ENCODE assay signal across 17 mouse cellular contexts in the genomic region with DNA sequence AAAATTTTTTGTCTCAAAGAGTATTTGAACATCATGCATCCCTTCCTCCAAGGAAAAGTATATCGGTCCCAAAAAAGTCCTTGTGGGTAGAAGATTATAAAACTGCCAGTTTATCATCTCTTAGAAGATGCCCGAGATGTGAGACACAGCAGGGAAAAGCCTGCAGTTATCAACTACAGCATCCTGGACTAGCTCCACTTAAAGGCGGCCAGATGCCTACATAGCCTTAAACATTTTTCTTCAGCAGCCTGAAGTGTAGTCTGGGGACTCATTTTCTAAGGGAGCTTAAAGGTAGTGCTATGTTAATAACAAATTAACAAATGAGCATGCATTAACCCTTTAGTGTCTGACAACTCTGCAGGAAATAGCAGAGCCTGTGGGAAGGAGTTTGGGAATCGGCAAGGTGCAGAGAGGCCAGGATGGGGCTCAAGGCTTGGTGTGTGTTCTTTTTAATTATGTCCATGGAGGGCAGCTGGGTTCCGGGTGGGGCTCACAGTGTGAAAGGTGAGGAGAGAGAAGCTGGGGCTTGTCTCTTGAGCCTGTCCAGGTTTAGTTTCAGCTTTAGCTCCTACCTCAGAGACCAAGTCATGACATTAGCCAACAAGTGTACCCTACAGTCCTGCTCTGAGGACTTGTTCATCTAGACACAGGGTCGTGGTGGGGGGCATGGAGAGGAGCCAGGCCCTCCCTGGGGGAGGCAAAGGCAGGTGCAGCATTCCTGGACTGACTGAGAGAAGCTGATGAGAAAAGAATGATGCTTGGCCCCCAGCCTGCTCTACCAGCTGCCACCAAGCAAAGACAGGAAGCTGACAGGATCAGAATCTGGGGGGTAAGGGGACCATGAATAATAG.
DNase-seq lines count a peak whose midpoint lies in the region; ATAC-seq and TF ChIP-seq lines count a peak whose summit lies in the region.
"Had no signal": no experiment of that assay in that cellular context is flagged by ENCODE, and none has a peak within 500 bp of the region (broad histone marks: within the 10 kb centered on the region; RNA-seq: fewer than 3 reads in every experiment).

No protein-coding gene starts in this region.

- 0 out of 2 replicates have a peak, but pooled peaks have one; percentile 24 for ATAC-seq in hindbrain, postnatal 0 days
- ATAC-seq in hindbrain, embryonic 12.5 days (ENCODE audit: low FRiP score): no peak
- ATAC-seq in embryonic facial prominence, embryonic 14.5 days (ENCODE audit: low read depth): peak; percentile 26; the same call in 1 of the 2 replicates
- ATAC-seq: forebrain, embryonic 15.5 days; inflammation-experienced regulatory T-cells, adult 6 months; intestine, postnatal 0 days had no signal

- no peak overlapping the region for H3K9ac ChIP-seq in hindbrain, postnatal 0 days (replicated peaks; ENCODE audit: low read length)
- no peak overlapping the region for H3K9ac ChIP-seq in hindbrain, embryonic 12.5 days
- no peak overlapping the region for H3K9ac ChIP-seq in embryonic facial prominence, embryonic 14.5 days (ENCODE audit: low read depth, low read length)
- H3K9ac ChIP-seq: forebrain, embryonic 15.5 days; heart, embryonic 13.5 days; hindbrain, embryonic 15.5 days had no signal

- no peaks in the 10 kb centered on the region for H3K36me3 ChIP-seq in hindbrain, postnatal 0 days (ENCODE audit: insufficient read depth, low read length)
- H3K36me3 ChIP-seq in hindbrain, embryonic 12.5 days: no peaks in the 10 kb centered on the region
- H3K36me3 ChIP-seq in embryonic facial prominence, embryonic 10.5 days (replicated peaks): peaks cover 8% of the 10 kb centered on the region
- peaks cover 52% of the 10 kb centered on the region for H3K36me3 ChIP-seq in embryonic facial prominence, embryonic 14.5 days (ENCODE audit: control insufficient read depth, insufficient read depth, low read length)
- no peaks in the 10 kb centered on the region for H3K36me3 ChIP-seq in kidney, adult 2 months (ENCODE audit: control insufficient read depth, insufficient read depth, low read length)
- H3K36me3 ChIP-seq: forebrain, embryonic 15.5 days; hindbrain, embryonic 15.5 days had no signal

- no peak for TF ChIP-seq CTCF in hindbrain, postnatal 0 days (IDR thresholded peaks at IDR 0.05; ENCODE audit: low read depth)
- no peak for TF ChIP-seq CTCF in kidney, adult 2 months (conservative IDR thresholded peaks at IDR 0.05; ENCODE audit: insufficient read depth, insufficient read length, low read depth, low read length)

- peak; percentile 5 to 20 for DNase-seq in cerebellum, postnatal 14 days
- no peak for DNase-seq in cerebellum, adult 9-10 months
- DNase-seq in hindbrain, postnatal 0 days (ENCODE audit: low spot score): no peak
- peak; percentile 68 for DNase-seq in embryonic facial prominence, embryonic 10.5 days (ENCODE audit: low spot score)
- peak; percentile 35 for DNase-seq in embryonic facial prominence, embryonic 14.5 days (ENCODE audit: low spot score)
- DNase-seq in kidney, adult 2 months: no peak
- DNase-seq in thymus, postnatal 0 days (ENCODE audit: low spot score): no peak
- DNase-seq: adrenal gland, postnatal 10 days; cerebellum, adult 18-20 months; gastrocnemius, postnatal 25 days; heart, postnatal 4 days had no signal

- H3K27me3 ChIP-seq in hindbrain, postnatal 0 days (ENCODE audit: insufficient read depth, low read length): no peaks in the 10 kb centered on the region
- no peaks in the 10 kb centered on the region for H3K27me3 ChIP-seq in hindbrain, embryonic 12.5 days
- peaks cover 12% of the 10 kb centered on the region; the same call in 1 of the 2 replicates for H3K27me3 ChIP-seq in embryonic facial prominence, embryonic 10.5 days (replicated peaks; ENCODE audit: low read depth, poor library complexity, severe bottlenecking)
- no peaks in the 10 kb centered on the region for H3K27me3 ChIP-seq in embryonic facial prominence, embryonic 14.5 days (replicated peaks; ENCODE audit: control insufficient read depth, insufficient read depth, low read length)
- H3K27me3 ChIP-seq in kidney, adult 2 months (replicated peaks; ENCODE audit: control insufficient read depth, insufficient read depth, low read length): no peaks in the 10 kb centered on the region; the same call in 1 of the 2 replicates
- H3K27me3 ChIP-seq: forebrain, embryonic 15.5 days; heart, embryonic 13.5 days; hindbrain, embryonic 15.5 days had no signal

- H3K4me2 ChIP-seq in hindbrain, postnatal 0 days (ENCODE audit: low read depth, low read length): no peak overlapping the region
- no peak overlapping the region for H3K4me2 ChIP-seq in hindbrain, embryonic 12.5 days (replicated peaks)
- H3K4me2 ChIP-seq in embryonic facial prominence, embryonic 14.5 days (ENCODE audit: low read depth, low read length): no peak overlapping the region
- H3K4me2 ChIP-seq: forebrain, embryonic 15.5 days; heart, embryonic 13.5 days; hindbrain, embryonic 15.5 days had no signal

- no peak overlapping the region for H3K27ac ChIP-seq in hindbrain, postnatal 0 days
- no peak overlapping the region for H3K27ac ChIP-seq in hindbrain, embryonic 12.5 days
- H3K27ac ChIP-seq in embryonic facial prominence, embryonic 10.5 days (replicated peaks): peak overlapping the region; percentile 48
- no peak overlapping the region for H3K27ac ChIP-seq in embryonic facial prominence, embryonic 14.5 days (replicated peaks; ENCODE audit: low read depth, low read length)
- no peak overlapping the region for H3K27ac ChIP-seq in kidney, adult 2 months (ENCODE audit: insufficient read depth, low read depth, low read length)
- H3K27ac ChIP-seq: forebrain, embryonic 15.5 days; heart, embryonic 13.5 days; hindbrain, embryonic 15.5 days had no signal

- no peak for TF ChIP-seq POLR2A in kidney, adult 2 months (IDR thresholded peaks at IDR 0.05; ENCODE audit: low read depth, low read length)

- H3K4me1 ChIP-seq in hindbrain, postnatal 0 days (ENCODE audit: insufficient read depth, low read length): 0 out of 2 replicates have a peak, but pooled peaks cover 7% of the 10 kb centered on the region
- H3K4me1 ChIP-seq in hindbrain, embryonic 12.5 days: peaks cover 9% of the 10 kb centered on the region; the same call in 1 of the 2 replicates
- peaks cover 40% of the 10 kb centered on the region for H3K4me1 ChIP-seq in embryonic facial prominence, embryonic 10.5 days
- H3K4me1 ChIP-seq in embryonic facial prominence, embryonic 14.5 days (ENCODE audit: control insufficient read depth, insufficient read depth, low read length): peaks cover 8% of the 10 kb centered on the region
- H3K4me1 ChIP-seq in kidney, adult 2 months (ENCODE audit: control insufficient read depth, insufficient read depth, low read length): no peaks in the 10 kb centered on the region
- H3K4me1 ChIP-seq: forebrain, embryonic 15.5 days; heart, embryonic 13.5 days had no signal

- no peaks in the 10 kb centered on the region for H3K9me3 ChIP-seq in hindbrain, postnatal 0 days (ENCODE audit: low read length)
- H3K9me3 ChIP-seq in hindbrain, embryonic 12.5 days (replicated peaks): no peaks in the 10 kb centered on the region
- H3K9me3 ChIP-seq in embryonic facial prominence, embryonic 10.5 days: peaks cover 2% of the 10 kb centered on the region; the same call in 1 of the 2 replicates
- H3K9me3 ChIP-seq in embryonic facial prominence, embryonic 14.5 days (ENCODE audit: control insufficient read depth, low read length): 0 out of 2 replicates have a peak, but pooled peaks cover 3% of the 10 kb centered on the region
- H3K9me3 ChIP-seq: forebrain, embryonic 15.5 days; heart, embryonic 13.5 days; hindbrain, embryonic 15.5 days had no signal

- no peak overlapping the region for H3K4me3 ChIP-seq in hindbrain, postnatal 0 days (ENCODE audit: low read length)
- no peak overlapping the region for H3K4me3 ChIP-seq in hindbrain, embryonic 12.5 days
- H3K4me3 ChIP-seq in embryonic facial prominence, embryonic 10.5 days: no peak overlapping the region
- H3K4me3 ChIP-seq in embryonic facial prominence, embryonic 14.5 days (ENCODE audit: low read depth, low read length): no peak overlapping the region
- H3K4me3 ChIP-seq in kidney, adult 2 months (ENCODE audit: insufficient read depth, low read depth, low read length): no peak overlapping the region
- H3K4me3 ChIP-seq: forebrain, embryonic 15.5 days; heart, embryonic 13.5 days; hindbrain, embryonic 15.5 days had no signal

- 73% methylated on average over 6 of the region's 6 CpGs for WGBS in hindbrain, postnatal 0 days
- 80% methylated on average over 6 of the region's 6 CpGs for WGBS in hindbrain, embryonic 12.5 days
- 59% methylated on average over 6 of the region's 6 CpGs for WGBS in embryonic facial prominence, embryonic 10.5 days
- WGBS in embryonic facial prominence, embryonic 14.5 days: 47% methylated on average over 6 of the region's 6 CpGs
- WGBS in kidney, adult 2 months: 78% methylated on average over 6 of the region's 6 CpGs

Comparison
In these comparisons a context has a peak if more than half of its experiments do, and no peak if none do; other contexts are left out.
1. DNase-seq: peak in cerebellum, postnatal 14 days (2 of 2), embryonic facial prominence, embryonic 10.5 days (single experiment) and embryonic facial prominence, embryonic 14.5 days (single experiment); none in cerebellum, adult 9-10 months (single experiment), hindbrain, postnatal 0 days (single experiment), kidney, adult 2 months (single experiment) and thymus, postnatal 0 days (single experiment).